Mouse (Mus musculus): ENCODE data around the gene Ppan. TPM values are rescaled to one million over a fixed set of nuclear protein-coding genes. Genes with fewer than 3 reads are reported as not detected.

Ppan gene
- polyA plus RNA-seq, 1 experiment from 2014 or later, result 43.5 TPM

GRCm38 (mm10) chr9:20869246-20869645 lies 18.7 kb upstream of the Ppan start:
- Histone ChIP-seq H3K9ac (peak overlapping the region; percentile 43; the same call in 1 of the 2 replicates), H3K27ac (ENCODE audit: poor library complexity, severe bottlenecking) (no peak overlapping the region), H3K4me2 (peak overlapping the region; percentile 69), H3K4me3 (peak overlapping the region; percentile 55), H3K9me3 (replicated peaks) (no peaks in the 10 kb centered on the region), H3K27me3 (replicated peaks) (peaks cover 59% of the 10 kb centered on the region), H3K36me3 (0 out of 2 replicates have a peak, but pooled peaks cover 2% of the 10 kb centered on the region), H3K4me1 (replicated peaks) (peaks cover 10% of the 10 kb centered on the region)
- ATAC-seq (ENCODE audit: insufficient number of reproducible peaks, low FRiP score), result no peak
- 2% methylated on average over 19 of the region's 19 CpGs for WGBS

GRCm38 (mm10) chr9:20870211-20871173 lies 17.5 kb upstream of the Ppan start:
- Histone ChIP-seq H3K9me3 (replicated peaks) (no peaks in the 10 kb centered on the region), H3K27ac (ENCODE audit: poor library complexity, severe bottlenecking) (no peak overlapping the region), H3K27me3 (replicated peaks) (peaks cover 59% of the 10 kb centered on the region), H3K9ac (no peak overlapping the region), H3K4me3 (no peak overlapping the region), H3K4me1 (replicated peaks) (peaks cover 10% of the 10 kb centered on the region), H3K36me3 (0 out of 2 replicates have a peak, but pooled peaks cover 2% of the 10 kb centered on the region), H3K4me2 (no peak overlapping the region)
- ATAC-seq (ENCODE audit: insufficient number of reproducible peaks, low FRiP score), result no peak
- WGBS, result 68% methylated on average over 12 of the region's 12 CpGs

GRCm38 (mm10) chr9:20872991-20873390 lies 15.0 kb upstream of the Ppan start:
- no peak overlapping the region for H3K4me2 ChIP-seq
- WGBS, result 85% methylated on average over 10 of the region's 10 CpGs
- no peak for ATAC-seq (ENCODE audit: insufficient number of reproducible peaks, low FRiP score)

GRCm38 (mm10) chr9:20873521-20873920 lies 14.5 kb upstream of the Ppan start:
- H3K9ac ChIP-seq, result no peak overlapping the region
- no peak for ATAC-seq (ENCODE audit: insufficient number of reproducible peaks, low FRiP score)
- H3K4me2 ChIP-seq, result no peak overlapping the region
- H3K27me3 ChIP-seq (replicated peaks), result peaks cover 33% of the 10 kb centered on the region
- 0 out of 2 replicates have a peak, but pooled peaks cover 2% of the 10 kb centered on the region for H3K36me3 ChIP-seq
- H3K4me1 ChIP-seq (replicated peaks), result peaks cover 13% of the 10 kb centered on the region
- H3K27ac ChIP-seq (ENCODE audit: poor library complexity, severe bottlenecking), result no peak overlapping the region
- no peaks in the 10 kb centered on the region for H3K9me3 ChIP-seq (replicated peaks)
- no peak overlapping the region for H3K4me3 ChIP-seq
- 80% methylated on average over 12 of the region's 12 CpGs for whole genome bisulfite sequencing

More at GRCm38 (mm10) chr9:20872991-20873390, 15.0 kb upstream of the Ppan start:
- H3K27me3 ChIP-seq (replicated peaks), result peaks cover 36% of the 10 kb centered on the region
- no peak overlapping the region for H3K9ac ChIP-seq
- peaks cover 14% of the 10 kb centered on the region for H3K4me1 ChIP-seq (replicated peaks)
- H3K27ac ChIP-seq (ENCODE audit: poor library complexity, severe bottlenecking), result no peak overlapping the region
- 0 out of 2 replicates have a peak, but pooled peaks cover 2% of the 10 kb centered on the region for H3K36me3 ChIP-seq
- no peaks in the 10 kb centered on the region for H3K9me3 ChIP-seq (replicated peaks)
- no peak overlapping the region for H3K4me3 ChIP-seq

- 58% methylated on average over 23 of the region's 23 CpGs for WGBS
- Histone ChIP-seq H3K4me1 (replicated peaks) (peaks cover 11% of the 10 kb centered on the region; the same call in 1 of the 2 replicates), H3K4me3 (no peak overlapping the region), H3K27me3 (replicated peaks) (peaks cover 16% of the 10 kb centered on the region), H3K9ac (no peak overlapping the region), H3K4me2 (no peak overlapping the region), H3K9me3 (replicated peaks) (no peaks in the 10 kb centered on the region), H3K27ac (ENCODE audit: poor library complexity, severe bottlenecking) (no peak overlapping the region), H3K36me3 (0 out of 2 replicates have a peak, but pooled peaks cover 2% of the 10 kb centered on the region)
- ATAC-seq (ENCODE audit: insufficient number of reproducible peaks, low FRiP score), result no peak
These were observed 12.8 kb upstream of the Ppan start for GRCm38 (mm10) chr9:20875021-20875790.

- no peak overlapping the region for H3K9ac ChIP-seq
- peaks cover 4% of the 10 kb centered on the region; the same call in 1 of the 2 replicates for H3K27me3 ChIP-seq (replicated peaks)
- H3K36me3 ChIP-seq, result no peaks in the 10 kb centered on the region
- no peak overlapping the region for H3K4me2 ChIP-seq
- H3K27ac ChIP-seq (ENCODE audit: poor library complexity, severe bottlenecking), result no peak overlapping the region
- H3K9me3 ChIP-seq (replicated peaks), result 0 out of 2 replicates have a peak, but pooled peaks cover 3% of the 10 kb centered on the region
- ATAC-seq (ENCODE audit: insufficient number of reproducible peaks, low FRiP score), result no peak
- H3K4me1 ChIP-seq (replicated peaks), result peaks cover 11% of the 10 kb centered on the region; the same call in 1 of the 2 replicates
- H3K4me3 ChIP-seq, result no peak overlapping the region
- whole genome bisulfite sequencing, result 68% methylated on average over 8 of the region's 9 CpGs
These were observed 11.5 kb upstream of the Ppan start for GRCm38 (mm10) chr9:20876318-20877117.

- WGBS, result 33% methylated on average over 14 of the region's 14 CpGs
- Histone ChIP-seq H3K9ac (peak overlapping the region; percentile 64), H3K27ac (ENCODE audit: poor library complexity, severe bottlenecking) (no peak overlapping the region), H3K36me3 (no peaks in the 10 kb centered on the region), H3K4me1 (replicated peaks) (peaks cover 11% of the 10 kb centered on the region; the same call in 1 of the 2 replicates), H3K4me2 (peak overlapping the region; percentile 72), H3K27me3 (replicated peaks) (peaks cover 4% of the 10 kb centered on the region; the same call in 1 of the 2 replicates), H3K9me3 (replicated peaks) (0 out of 2 replicates have a peak, but pooled peaks cover 3% of the 10 kb centered on the region), H3K4me3 (peak overlapping the region; percentile 49)
- ATAC-seq (ENCODE audit: insufficient number of reproducible peaks, low FRiP score), result peak; percentile 0; the same call in 1 of the 2 replicates
These were observed 10.6 kb upstream of the Ppan start for GRCm38 (mm10) chr9:20877118-20878040.

GRCm38 (mm10) chr9:20878041-20878709 lies 9.8 kb upstream of the Ppan start:
- under 1% methylated on average over 69 of the region's 69 CpGs for WGBS
- Histone ChIP-seq H3K27me3 (replicated peaks) (peaks cover 4% of the 10 kb centered on the region; the same call in 1 of the 2 replicates), H3K36me3 (no peaks in the 10 kb centered on the region), H3K4me3 (peak overlapping the region; percentile 49), H3K4me1 (replicated peaks) (peaks cover 11% of the 10 kb centered on the region; the same call in 1 of the 2 replicates), H3K27ac (ENCODE audit: poor library complexity, severe bottlenecking) (peak overlapping the region; percentile 87), H3K9me3 (replicated peaks) (0 out of 2 replicates have a peak, but pooled peaks cover 3% of the 10 kb centered on the region), H3K4me2 (peak overlapping the region; percentile 72), H3K9ac (peak overlapping the region; percentile 80)
- ATAC-seq (ENCODE audit: insufficient number of reproducible peaks, low FRiP score), result peak; percentile 94

GRCm38 (mm10) chr9:20878710-20879065 lies 9.3 kb upstream of the Ppan start:
- no peaks in the 10 kb centered on the region for H3K36me3 ChIP-seq
- peak overlapping the region; percentile 49 for H3K4me3 ChIP-seq
- peak overlapping the region; percentile 80 for H3K9ac ChIP-seq
- H3K27me3 ChIP-seq (replicated peaks), result no peaks in the 10 kb centered on the region
- H3K4me2 ChIP-seq, result peak overlapping the region; percentile 72
- WGBS, result 17% methylated on average over 10 of the region's 10 CpGs
- no peak for ATAC-seq (ENCODE audit: insufficient number of reproducible peaks, low FRiP score)
- peak overlapping the region; percentile 87 for H3K27ac ChIP-seq (ENCODE audit: poor library complexity, severe bottlenecking)
- peaks cover 11% of the 10 kb centered on the region; the same call in 1 of the 2 replicates for H3K4me1 ChIP-seq (replicated peaks)
- 0 out of 2 replicates have a peak, but pooled peaks cover 3% of the 10 kb centered on the region for H3K9me3 ChIP-seq (replicated peaks)
